Mouse (Mus musculus): ENCODE measurements at regions not wholly inside any gene's neighbourhood (a gene's known extent, or its start where the extent isn't known, plus 50 kb on each side); places are given as distances from the start of the nearest gene placed in this dataset.

GRCm38 (mm10) chr16:63466615-63467014 is 397.4 kb downstream of the Epha3 start:
- TF ChIP-seq POLR2A (IDR thresholded peaks at IDR 0.05; ENCODE audit: insufficient read depth, low read depth, low read length) = no peak
- TF ChIP-seq CTCF (IDR thresholded peaks at IDR 0.05) = no peak
- TF ChIP-seq EP300 (IDR thresholded peaks at IDR 0.05; ENCODE audit: insufficient read depth, low read depth, low read length) = no peak

All from heart, adult 2 months (tissue).